Mouse (Mus musculus): ENCODE measurements at regions not wholly inside any gene's neighbourhood (a gene's known extent, or its start where the extent isn't known, plus 50 kb on each side); places are given as distances from the start of the nearest gene placed in this dataset.
A peak's percentile ranks its signal among the peaks of the same experiment; 100 is the strongest.

GRCm38 (mm10) chr13:74864000-74864399 is 55.4 kb upstream of the Cast start:
- no peak for DNase-seq (ENCODE audit: low spot score)

DNA sequence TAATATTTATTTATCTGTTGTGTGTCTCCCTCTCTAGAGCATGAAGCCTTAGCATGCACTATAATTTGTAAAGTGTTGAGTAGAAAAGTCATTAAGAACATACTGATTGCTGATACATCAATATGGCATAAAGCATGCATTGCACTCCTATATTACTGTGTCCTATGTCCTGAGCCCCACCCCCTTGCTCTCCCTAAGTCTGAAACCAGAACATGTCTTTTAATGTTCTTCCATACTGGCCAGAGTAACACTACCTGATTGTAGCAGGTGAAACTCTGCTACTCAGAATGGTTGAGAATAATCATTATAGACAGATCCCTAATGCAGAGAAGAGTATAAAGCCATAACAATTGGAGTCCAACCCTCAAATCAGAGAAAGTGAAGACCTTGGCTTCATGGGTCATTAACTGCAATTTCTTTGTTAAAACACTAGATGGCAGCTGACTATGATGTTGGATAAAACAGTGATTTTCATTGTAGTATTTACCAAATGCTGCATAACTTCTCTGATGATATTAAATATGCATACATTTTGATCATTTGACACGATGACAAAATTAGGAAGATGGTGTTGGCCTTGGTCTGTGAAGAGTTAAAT is 52.9 kb upstream of the Cast start:
- H3K9ac ChIP-seq (replicated peaks; ENCODE audit: low read length, poor library complexity, severe bottlenecking) = no peak overlapping the region
- H3K9me3 ChIP-seq (ENCODE audit: low read length) = no peaks in the 10 kb centered on the region
- ATAC-seq (ENCODE audit: low FRiP score) = no peak
- no peak overlapping the region for H3K4me3 ChIP-seq (ENCODE audit: low read depth, low read length)
- no peak overlapping the region for H3K27ac ChIP-seq (ENCODE audit: low read depth, low read length)
- H3K4me1 ChIP-seq (ENCODE audit: insufficient read depth, low read length) = no peaks in the 10 kb centered on the region
- DNase-seq (ENCODE audit: low spot score) = peak; percentile 33
- TF ChIP-seq CTCF (IDR thresholded peaks at IDR 0.05) = peak; percentile 77
- H3K36me3 ChIP-seq (ENCODE audit: insufficient read depth, low read length) = no peaks in the 10 kb centered on the region
- 6% methylated on average over 1 of the region's 1 CpGs for WGBS
- no peaks in the 10 kb centered on the region for H3K27me3 ChIP-seq (ENCODE audit: insufficient read depth, low read length)
- H3K4me2 ChIP-seq (ENCODE audit: low read depth, low read length, poor library complexity, severe bottlenecking) = no peak overlapping the region

More at GRCm38 (mm10) chr13:74864000-74864399, 55.4 kb upstream of the Cast start:
- Histone ChIP-seq H3K9me3 (ENCODE audit: low read length) (no peaks in the 10 kb centered on the region), H3K4me3 (ENCODE audit: low read depth, low read length) (no peak overlapping the region), H3K4me2 (ENCODE audit: low read depth, low read length, poor library complexity, severe bottlenecking) (no peak overlapping the region), H3K27me3 (ENCODE audit: insufficient read depth, low read length) (no peaks in the 10 kb centered on the region), H3K9ac (replicated peaks; ENCODE audit: low read length, poor library complexity, severe bottlenecking) (no peak overlapping the region), H3K4me1 (ENCODE audit: insufficient read depth, low read length) (no peaks in the 10 kb centered on the region), H3K27ac (ENCODE audit: low read depth, low read length) (no peak overlapping the region), H3K36me3 (ENCODE audit: insufficient read depth, low read length) (no peaks in the 10 kb centered on the region)
- no peak for ATAC-seq (ENCODE audit: low FRiP score)
- WGBS = 77% methylated on average over 9 of the region's 9 CpGs
- TF ChIP-seq CTCF (IDR thresholded peaks at IDR 0.05) = no peak
